Mouse (Mus musculus): ENCODE measurements around the gene Higd1a. TPM values are rescaled to one million over a fixed set of nuclear protein-coding genes. Genes with fewer than 3 reads are reported as not detected.
A peak's percentile ranks its signal among the peaks of the same experiment; 100 is the strongest.

The Higd1a gene
- polyA plus RNA-seq, 1 experiment from 2014 or later: 116 TPM

DNA sequence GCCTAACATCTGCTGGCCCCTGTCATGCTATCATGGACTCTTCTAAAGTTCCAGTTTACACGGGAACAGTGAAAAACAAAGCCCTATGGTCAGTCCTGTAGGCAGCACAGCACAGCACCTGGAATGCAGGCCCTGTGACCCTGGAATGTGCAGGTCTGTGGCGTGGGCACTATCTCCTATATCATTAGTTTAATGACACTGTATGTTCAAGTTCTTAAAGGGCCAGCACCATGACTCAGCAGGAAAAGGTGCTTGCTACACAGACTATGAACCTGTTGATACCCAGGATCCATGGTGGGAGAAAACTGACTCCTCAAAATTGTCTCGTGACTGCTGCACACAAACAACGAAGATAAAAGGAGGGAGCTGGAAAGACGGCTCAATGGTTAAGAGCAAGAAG lies 10.3 kb downstream of the Higd1a start:
- Histone ChIP-seq H3K4me3 (replicated peaks; ENCODE audit: low read length) (no peak overlapping the region), H3K27ac (ENCODE audit: low read length) (no peak overlapping the region)
- WGBS: 84% methylated on average over 5 of the region's 5 CpGs

GRCm38 (mm10) chr9:121847138-121847537 lies 11.0 kb downstream of the Higd1a start:
- Histone ChIP-seq H3K27me3 (replicated peaks; ENCODE audit: control insufficient read depth, insufficient read depth, low read length) (no peaks in the 10 kb centered on the region), H3K27ac (ENCODE audit: low read length) (no peak overlapping the region), H3K4me2 (ENCODE audit: low read length) (no peak overlapping the region)

More for the DNA sequence above, 10.3 kb downstream of the Higd1a start:
- Histone ChIP-seq H3K4me2 (ENCODE audit: low read length) (no peak overlapping the region), H3K9ac (replicated peaks; ENCODE audit: low read depth, low read length) (no peak overlapping the region), H3K36me3 (ENCODE audit: control insufficient read depth, insufficient read depth) (peaks cover 6% of the 10 kb centered on the region), H3K9me3 (ENCODE audit: control insufficient read depth, low read length) (no peaks in the 10 kb centered on the region), H3K4me1 (replicated peaks; ENCODE audit: control insufficient read depth, insufficient read depth, low read length) (no peaks in the 10 kb centered on the region), H3K27me3 (replicated peaks; ENCODE audit: control insufficient read depth, insufficient read depth, low read length) (no peaks in the 10 kb centered on the region)
- ATAC-seq: no peak

GRCm38 (mm10) chr9:121846526-121847118 lies 11.5 kb downstream of the Higd1a start:
- Histone ChIP-seq H3K27me3 (replicated peaks; ENCODE audit: control insufficient read depth, insufficient read depth, low read length) (no peaks in the 10 kb centered on the region), H3K4me2 (ENCODE audit: low read length) (no peak overlapping the region), H3K9ac (replicated peaks; ENCODE audit: low read depth, low read length) (no peak overlapping the region), H3K4me3 (replicated peaks; ENCODE audit: low read length) (no peak overlapping the region), H3K9me3 (ENCODE audit: control insufficient read depth, low read length) (no peaks in the 10 kb centered on the region), H3K4me1 (replicated peaks; ENCODE audit: control insufficient read depth, insufficient read depth, low read length) (no peaks in the 10 kb centered on the region), H3K36me3 (ENCODE audit: control insufficient read depth, insufficient read depth) (peaks cover 3% of the 10 kb centered on the region), H3K27ac (ENCODE audit: low read length) (no peak overlapping the region)
- ATAC-seq: peak; percentile 18; the same call in 1 of the 2 replicates
- 52% methylated on average over 10 of the region's 10 CpGs for WGBS

More at GRCm38 (mm10) chr9:121847138-121847537, 11.0 kb downstream of the Higd1a start:
- no peak for ATAC-seq
- Histone ChIP-seq H3K36me3 (ENCODE audit: control insufficient read depth, insufficient read depth) (peaks cover 6% of the 10 kb centered on the region), H3K4me3 (replicated peaks; ENCODE audit: low read length) (no peak overlapping the region), H3K9me3 (ENCODE audit: control insufficient read depth, low read length) (no peaks in the 10 kb centered on the region), H3K4me1 (replicated peaks; ENCODE audit: control insufficient read depth, insufficient read depth, low read length) (no peaks in the 10 kb centered on the region), H3K9ac (replicated peaks; ENCODE audit: low read depth, low read length) (no peak overlapping the region)
- 89% methylated on average over 4 of the region's 4 CpGs for WGBS

DNA sequence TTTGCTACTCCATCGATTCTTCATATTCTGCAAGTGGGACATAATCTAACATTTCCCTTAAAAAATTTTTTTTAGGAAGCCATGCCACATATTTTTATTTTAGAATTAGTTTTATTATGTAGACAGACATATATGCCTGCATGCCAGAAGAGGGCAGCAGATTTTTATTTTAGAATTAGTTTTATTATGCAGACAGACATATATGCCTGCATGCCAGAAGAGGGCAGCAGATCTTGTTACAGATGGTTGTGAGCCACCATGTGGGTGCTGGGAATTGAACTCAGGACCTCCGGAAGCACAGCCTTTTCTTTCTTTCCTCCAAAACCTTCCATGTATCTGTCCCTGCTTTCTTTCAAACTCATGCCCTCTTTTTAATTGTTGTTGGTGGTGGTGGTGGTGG lies 15.2 kb downstream of the Higd1a start:
- H3K9ac ChIP-seq (replicated peaks; ENCODE audit: low read depth, low read length): no peak overlapping the region
- H3K4me2 ChIP-seq (ENCODE audit: low read length): no peak overlapping the region
- no peak for ATAC-seq
- no peak overlapping the region for H3K27ac ChIP-seq (ENCODE audit: low read length)
- H3K4me1 ChIP-seq (replicated peaks; ENCODE audit: control insufficient read depth, insufficient read depth, low read length): peaks cover 7% of the 10 kb centered on the region
- no peaks in the 10 kb centered on the region for H3K9me3 ChIP-seq (ENCODE audit: control insufficient read depth, low read length)
- H3K4me3 ChIP-seq (replicated peaks; ENCODE audit: low read length): no peak overlapping the region
- H3K27me3 ChIP-seq (replicated peaks; ENCODE audit: control insufficient read depth, insufficient read depth, low read length): no peaks in the 10 kb centered on the region
- no peaks in the 10 kb centered on the region for H3K36me3 ChIP-seq (ENCODE audit: control insufficient read depth, insufficient read depth)
- WGBS: 96% methylated on average over 2 of the region's 2 CpGs

- Histone ChIP-seq H3K9ac (replicated peaks; ENCODE audit: low read depth, low read length) (peak overlapping the region; percentile 54), H3K27me3 (replicated peaks; ENCODE audit: control insufficient read depth, insufficient read depth, low read length) (no peaks in the 10 kb centered on the region)
- WGBS: 40% methylated on average over 7 of the region's 7 CpGs
Measured at GRCm38 (mm10) chr9:121839622-121839965, 18.6 kb downstream of the Higd1a start.

DNA sequence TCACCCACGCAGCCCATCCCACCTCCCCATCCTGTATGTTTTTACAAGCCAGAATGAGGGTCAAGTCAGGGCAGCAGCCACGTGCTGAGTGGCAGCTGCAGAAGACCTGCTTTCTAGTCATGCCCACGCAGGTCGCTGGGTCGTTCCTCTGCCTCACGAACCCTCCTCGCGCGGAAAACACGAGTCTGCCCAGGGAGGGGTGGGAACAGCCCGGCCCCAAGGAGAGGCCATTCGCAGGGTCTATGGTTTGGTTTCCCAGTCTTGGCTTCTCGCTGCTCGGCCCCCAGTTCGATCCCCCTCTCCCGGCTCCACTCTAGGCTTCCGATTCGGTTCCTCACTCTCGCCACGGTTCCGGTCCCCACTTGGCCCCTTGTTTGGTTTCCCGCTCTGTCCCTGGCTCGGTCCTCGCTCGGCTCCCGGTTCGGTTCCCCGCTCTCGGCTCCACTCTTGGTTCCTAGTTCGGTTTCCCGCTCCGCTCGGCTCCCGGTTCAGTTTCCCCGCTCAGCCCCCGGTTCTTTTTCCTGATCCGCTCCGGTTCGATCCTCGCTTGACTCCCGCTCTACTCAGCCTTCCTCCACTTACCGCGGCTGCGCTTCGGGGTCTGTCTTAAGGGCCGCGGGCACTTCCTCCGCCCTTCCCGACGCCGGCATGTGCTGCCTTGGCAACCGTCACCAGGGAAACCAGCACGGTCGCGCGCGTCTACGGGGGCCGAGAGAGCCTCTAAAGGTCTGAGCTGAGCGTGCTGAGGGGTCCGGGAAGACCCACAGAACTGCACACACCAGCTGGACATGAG lies 19.1 kb downstream of the Higd1a start, which contains the start of gene Ccdc13:
Gene Ccdc13, minus strand, starts transcription at position 633 of the 793 bp plus-strand sequence.
- Histone ChIP-seq H3K36me3 (ENCODE audit: control insufficient read depth, insufficient read depth) (no peaks in the 10 kb centered on the region), H3K4me2 (ENCODE audit: low read length) (peak within 1 kb of the TSS; percentile 48), H3K4me3 (replicated peaks; ENCODE audit: low read length) (peak within 1 kb of the TSS; percentile 48), H3K9me3 (ENCODE audit: control insufficient read depth, low read length) (no peaks in the 10 kb centered on the region), H3K4me1 (replicated peaks; ENCODE audit: control insufficient read depth, insufficient read depth, low read length) (peaks cover 7% of the 10 kb centered on the region), H3K27ac (ENCODE audit: low read length) (no peak within 1 kb of the TSS), H3K9ac (replicated peaks; ENCODE audit: low read depth, low read length) (peak within 1 kb of the TSS; percentile 54), H3K27me3 (replicated peaks; ENCODE audit: control insufficient read depth, insufficient read depth, low read length) (no peaks in the 10 kb centered on the region)
- ATAC-seq: peak; percentile 94
- 2% methylated on average over 61 of the region's 61 CpGs for WGBS

More at GRCm38 (mm10) chr9:121839622-121839965, 18.6 kb downstream of the Higd1a start:
- H3K4me1 ChIP-seq (replicated peaks; ENCODE audit: control insufficient read depth, insufficient read depth, low read length): peaks cover 7% of the 10 kb centered on the region
- H3K4me2 ChIP-seq (ENCODE audit: low read length): peak overlapping the region; percentile 48
- H3K9me3 ChIP-seq (ENCODE audit: control insufficient read depth, low read length): no peaks in the 10 kb centered on the region
- no peaks in the 10 kb centered on the region for H3K36me3 ChIP-seq (ENCODE audit: control insufficient read depth, insufficient read depth)
- peak; percentile 18; the same call in 1 of the 2 replicates for ATAC-seq
- H3K27ac ChIP-seq (ENCODE audit: low read length): no peak overlapping the region
- H3K4me3 ChIP-seq (replicated peaks; ENCODE audit: low read length): peak overlapping the region; percentile 48

DNA sequence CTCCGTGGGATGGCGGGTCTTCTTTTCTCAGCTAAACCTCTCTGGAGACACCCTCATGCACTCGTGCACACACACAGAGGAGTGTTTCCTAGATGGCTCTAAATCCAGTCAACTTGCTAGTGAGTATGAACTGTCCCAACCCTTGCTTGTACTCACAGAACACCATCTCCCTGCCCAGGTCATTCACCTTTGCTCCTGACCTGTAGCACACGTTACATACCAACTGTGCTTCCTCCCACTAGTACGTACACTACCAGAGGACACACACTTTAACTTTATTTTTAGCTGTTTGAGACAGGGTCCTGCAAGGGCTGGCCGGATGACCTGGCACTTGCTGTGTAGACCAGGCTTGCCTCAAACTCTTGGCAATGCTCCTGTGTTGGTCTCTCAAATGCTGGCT lies 20.2 kb downstream of the Higd1a start:
- H3K36me3 ChIP-seq (ENCODE audit: control insufficient read depth, insufficient read depth): no peaks in the 10 kb centered on the region
- H3K4me1 ChIP-seq (replicated peaks; ENCODE audit: control insufficient read depth, insufficient read depth, low read length): peaks cover 7% of the 10 kb centered on the region
- no peak overlapping the region for H3K9ac ChIP-seq (replicated peaks; ENCODE audit: low read depth, low read length)
- H3K9me3 ChIP-seq (ENCODE audit: control insufficient read depth, low read length): no peaks in the 10 kb centered on the region
- H3K27ac ChIP-seq (ENCODE audit: low read length): no peak overlapping the region
- 94% methylated on average over 6 of the region's 6 CpGs for WGBS
- H3K4me3 ChIP-seq (replicated peaks; ENCODE audit: low read length): no peak overlapping the region
- H3K4me2 ChIP-seq (ENCODE audit: low read length): no peak overlapping the region
- H3K27me3 ChIP-seq (replicated peaks; ENCODE audit: control insufficient read depth, insufficient read depth, low read length): no peaks in the 10 kb centered on the region
- ATAC-seq: no peak

- Histone ChIP-seq H3K4me1 (replicated peaks; ENCODE audit: control insufficient read depth, insufficient read depth, low read length) (peaks cover 2% of the 10 kb centered on the region; the same call in 1 of the 2 replicates), H3K4me3 (replicated peaks; ENCODE audit: low read length) (no peak overlapping the region), H3K27me3 (replicated peaks; ENCODE audit: control insufficient read depth, insufficient read depth, low read length) (no peaks in the 10 kb centered on the region), H3K36me3 (ENCODE audit: control insufficient read depth, insufficient read depth) (no peaks in the 10 kb centered on the region), H3K9me3 (ENCODE audit: control insufficient read depth, low read length) (no peaks in the 10 kb centered on the region), H3K9ac (replicated peaks; ENCODE audit: low read depth, low read length) (no peak overlapping the region), H3K27ac (ENCODE audit: low read length) (no peak overlapping the region), H3K4me2 (ENCODE audit: low read length) (no peak overlapping the region)
- WGBS: 82% methylated on average over 11 of the region's 11 CpGs
- no peak for ATAC-seq
Measured at GRCm38 (mm10) chr9:121833825-121834224, 24.3 kb downstream of the Higd1a start.

- 25% methylated on average over 6 of the region's 6 CpGs for WGBS
- no peaks in the 10 kb centered on the region for H3K9me3 ChIP-seq (ENCODE audit: control insufficient read depth, low read length)
- no peak overlapping the region for H3K9ac ChIP-seq (replicated peaks; ENCODE audit: low read depth, low read length)
- H3K27ac ChIP-seq (ENCODE audit: low read length): no peak overlapping the region
- no peaks in the 10 kb centered on the region for H3K27me3 ChIP-seq (replicated peaks; ENCODE audit: control insufficient read depth, insufficient read depth, low read length)
- H3K36me3 ChIP-seq (ENCODE audit: control insufficient read depth, insufficient read depth): no peaks in the 10 kb centered on the region
- H3K4me3 ChIP-seq (replicated peaks; ENCODE audit: low read length): no peak overlapping the region
- H3K4me2 ChIP-seq (ENCODE audit: low read length): no peak overlapping the region
- ATAC-seq: peak; percentile 68
- H3K4me1 ChIP-seq (replicated peaks; ENCODE audit: control insufficient read depth, insufficient read depth, low read length): no peaks in the 10 kb centered on the region
Measured at GRCm38 (mm10) chr9:121830956-121831293, 27.2 kb downstream of the Higd1a start.

Data from forebrain, embryonic 16.5 days (tissue).